Mouse (Mus musculus): ENCODE measurements around the gene Klhl9. TPM values are rescaled to one million over a fixed set of nuclear protein-coding genes. Genes with fewer than 3 reads are reported as not detected.
"Not testable (repeated sequence)": the region's sequence is repeated elsewhere in the genome, so short reads cannot be mapped to it uniquely, and the experiment has no call there.

The Klhl9 gene
- total RNA-seq (2014; rRNA removed) (140 TPM in 2 replicates), polyA plus RNA-seq (2015; fragmentation: Nextera tagmentation; extraction: Ambion mirVana) (73.1 and 78.8 TPM in 2 replicates)

DNA sequence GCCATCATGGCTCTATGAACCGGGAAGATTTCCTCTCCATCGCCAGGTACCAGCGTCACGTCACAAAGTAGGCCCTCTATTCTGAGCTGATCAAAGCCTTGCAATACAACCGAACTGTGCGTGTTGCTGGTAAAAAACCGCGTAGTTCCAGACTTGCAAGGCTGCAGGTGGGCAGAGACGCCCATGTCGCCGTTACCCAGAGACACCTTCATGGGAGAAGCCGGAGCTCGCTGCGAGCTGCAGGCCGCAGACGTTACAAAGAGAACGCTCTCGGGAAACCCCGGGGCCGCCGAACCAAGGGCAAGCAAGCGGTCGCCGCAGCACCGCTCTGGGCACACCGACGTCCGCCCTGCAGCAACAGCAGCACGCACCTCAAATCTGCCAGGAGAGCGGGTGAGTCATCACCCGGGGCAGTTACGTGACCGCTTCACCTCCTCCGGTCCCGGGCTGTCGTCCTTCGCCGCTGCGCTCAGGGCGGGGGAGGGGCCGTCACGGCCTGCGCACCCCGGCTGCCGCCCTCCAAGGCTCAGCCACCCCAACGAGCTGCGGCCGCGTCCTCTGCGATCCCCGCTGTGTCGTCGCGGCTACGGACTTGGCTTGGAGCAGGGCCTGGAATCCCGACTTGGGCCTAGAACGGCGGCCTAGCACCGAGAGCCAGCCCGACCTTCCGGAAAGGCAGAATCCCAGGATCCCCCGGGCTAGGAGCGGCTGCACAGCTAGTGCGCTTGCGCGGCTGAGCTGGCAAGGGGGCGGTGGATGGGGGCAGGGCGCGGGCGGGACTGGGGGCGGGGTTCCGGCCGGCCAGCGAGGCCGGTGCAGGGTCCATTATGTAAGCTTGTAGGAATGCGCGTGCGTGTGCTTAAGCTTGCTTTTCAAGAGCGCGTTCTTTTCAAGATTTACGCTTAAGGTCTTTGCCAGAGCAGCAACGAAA, at the start of gene Klhl9, which contains the start of gene Gm26566:
Klhl9 (minus strand) TSS at position 675 of the 931 bp plus-strand sequence.
Gm26566 (plus strand) TSS at position 15 of the 931 bp plus-strand sequence.
- Histone ChIP-seq H3K4me3 (ENCODE audit: low read length) (peak within 1 kb of the TSS; percentile 62), H3K27me3 (ENCODE audit: insufficient read depth, low read length) (no peaks in the 10 kb centered on the region), H3K27ac (peak within 1 kb of the TSS; percentile 97), H3K9me3 (ENCODE audit: low read length) (no peaks in the 10 kb centered on the region), H3K9ac (replicated peaks; ENCODE audit: low read length) (peak within 1 kb of the TSS; percentile 92), H3K36me3 (ENCODE audit: insufficient read depth, low read length) (peaks cover 6% of the 10 kb centered on the region), H3K4me1 (ENCODE audit: insufficient read depth, low read length) (peaks cover 19% of the 10 kb centered on the region), H3K4me2 (ENCODE audit: low read depth, low read length) (peak within 1 kb of the TSS; percentile 79)
- ATAC-seq (peak; percentile 99), DNase-seq (ENCODE audit: low spot score) (peak; percentile 97)
- no peak for TF ChIP-seq CTCF (IDR thresholded peaks at IDR 0.05; ENCODE audit: low read depth)
- under 1% methylated on average over 82 of the region's 82 CpGs for WGBS

GRCm38 (mm10) chr4:88763384-88764018, 41.2 kb upstream of the Klhl9 start:
- not testable (repeated sequence) for H3K27me3 ChIP-seq (ENCODE audit: insufficient read depth, low read length); ATAC-seq; H3K9me3 ChIP-seq (ENCODE audit: low read length); H3K27ac ChIP-seq; H3K36me3 ChIP-seq (ENCODE audit: insufficient read depth, low read length); H3K4me1 ChIP-seq (ENCODE audit: insufficient read depth, low read length); H3K9ac ChIP-seq (replicated peaks; ENCODE audit: low read length)
- Histone ChIP-seq H3K4me3 (ENCODE audit: low read length) (peak overlapping the region; percentile 25), H3K4me2 (ENCODE audit: low read depth, low read length) (peak overlapping the region; percentile 48; the same call in 1 of the 2 replicates)
- WGBS, result 4% methylated on average over 21 of the region's 42 CpGs
- peak; percentile 68 for TF ChIP-seq CTCF (IDR thresholded peaks at IDR 0.05; ENCODE audit: low read depth)
- peak; percentile 70 for DNase-seq (ENCODE audit: low spot score)

DNA sequence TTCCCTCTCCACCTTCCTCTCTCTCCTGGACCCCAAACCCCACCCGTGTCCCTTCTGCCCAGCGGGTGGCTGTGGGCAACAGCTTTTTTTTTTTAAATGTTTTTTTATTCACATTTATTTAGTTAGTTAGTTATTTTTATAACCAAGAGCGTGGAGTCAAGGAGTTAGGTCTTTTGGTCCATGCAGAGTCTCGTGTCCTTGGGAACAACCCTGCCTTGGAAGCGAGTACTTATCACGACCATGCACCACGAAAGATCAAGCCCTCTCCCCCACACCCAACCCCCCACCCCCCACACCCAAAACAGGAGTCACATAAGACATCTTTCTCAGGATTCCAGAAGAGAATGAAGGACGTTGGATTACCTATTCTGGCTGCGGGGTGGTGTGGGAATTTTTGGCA, 40.1 kb upstream of the Klhl9 start:
- not testable (repeated sequence) for H3K27me3 ChIP-seq (ENCODE audit: insufficient read depth, low read length); H3K9me3 ChIP-seq (ENCODE audit: low read length); H3K4me2 ChIP-seq (ENCODE audit: low read depth, low read length); H3K4me1 ChIP-seq (ENCODE audit: insufficient read depth, low read length); H3K36me3 ChIP-seq (ENCODE audit: insufficient read depth, low read length); H3K27ac ChIP-seq; H3K9ac ChIP-seq (replicated peaks; ENCODE audit: low read length); DNase-seq (ENCODE audit: low spot score); ATAC-seq; H3K4me3 ChIP-seq (ENCODE audit: low read length)
- 58% methylated on average over 9 of the region's 9 CpGs for WGBS

DNA sequence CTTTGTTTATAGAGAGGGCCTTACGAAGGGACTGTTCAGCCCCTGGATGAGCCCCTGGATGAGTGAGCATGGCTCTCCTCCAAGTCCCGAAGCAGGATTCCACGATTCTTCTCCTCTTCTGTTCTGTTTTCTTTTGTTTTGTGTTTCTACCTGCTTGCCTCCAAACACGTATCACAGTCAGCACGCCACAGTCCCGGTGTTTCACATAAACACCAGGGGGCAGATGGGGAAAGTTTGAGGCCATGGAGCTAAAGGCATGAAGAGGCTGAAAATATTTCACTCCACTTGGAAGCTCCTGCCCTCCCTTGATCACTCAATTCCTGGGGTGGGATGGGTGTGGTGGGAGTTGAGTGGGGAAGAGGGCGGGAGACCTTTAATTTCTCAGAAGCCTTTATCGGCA, 39.5 kb upstream of the Klhl9 start:
- not testable (repeated sequence) for H3K9ac ChIP-seq (replicated peaks; ENCODE audit: low read length); H3K36me3 ChIP-seq (ENCODE audit: insufficient read depth, low read length); H3K27me3 ChIP-seq (ENCODE audit: insufficient read depth, low read length); H3K27ac ChIP-seq; H3K9me3 ChIP-seq (ENCODE audit: low read length); H3K4me1 ChIP-seq (ENCODE audit: insufficient read depth, low read length); ATAC-seq; H3K4me3 ChIP-seq (ENCODE audit: low read length); DNase-seq (ENCODE audit: low spot score); H3K4me2 ChIP-seq (ENCODE audit: low read depth, low read length)
- WGBS, result 69% methylated on average over 6 of the region's 8 CpGs

DNA sequence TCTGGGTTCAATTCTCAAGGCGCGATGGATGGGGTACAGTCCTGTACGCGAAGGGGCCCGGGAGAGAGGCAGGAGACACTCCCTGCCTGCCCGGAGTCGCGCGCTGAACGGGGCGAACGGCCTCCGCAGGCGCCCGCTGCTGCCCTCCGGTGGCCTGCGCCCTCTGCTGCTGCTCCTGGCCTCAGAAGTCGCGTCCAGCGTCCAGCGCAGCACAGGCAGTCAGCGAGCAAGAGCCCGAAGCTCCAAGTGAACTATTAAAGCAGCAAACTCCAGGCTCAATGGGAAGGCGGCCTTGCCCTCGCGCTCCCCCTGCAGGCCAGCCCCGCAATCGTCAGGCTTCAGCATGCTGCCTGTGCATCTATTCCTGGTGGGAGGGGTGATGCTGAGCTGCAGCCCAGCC, 38.2 kb upstream of the Klhl9 start:
- not testable (repeated sequence) for H3K4me1 ChIP-seq (ENCODE audit: insufficient read depth, low read length); H3K27ac ChIP-seq; H3K27me3 ChIP-seq (ENCODE audit: insufficient read depth, low read length); H3K9me3 ChIP-seq (ENCODE audit: low read length); H3K36me3 ChIP-seq (ENCODE audit: insufficient read depth, low read length); H3K9ac ChIP-seq (replicated peaks; ENCODE audit: low read length); ATAC-seq
- H3K4me3 ChIP-seq (ENCODE audit: low read length), result peak overlapping the region; percentile 25
- H3K4me2 ChIP-seq (ENCODE audit: low read depth, low read length), result peak overlapping the region; percentile 50
- DNase-seq (ENCODE audit: low spot score), result peak; percentile 75
- 0% methylated on average over 21 of the region's 28 CpGs for WGBS
- TF ChIP-seq CTCF (IDR thresholded peaks at IDR 0.05; ENCODE audit: low read depth), result peak; percentile 66

GRCm38 (mm10) chr4:88759610-88760268, 37.5 kb upstream of the Klhl9 start, which contains the start of gene Gm13283:
TSS of gene Gm13283 (plus strand) at chr4:88760119.
- not testable (repeated sequence) for H3K36me3 ChIP-seq (ENCODE audit: insufficient read depth, low read length); H3K4me1 ChIP-seq (ENCODE audit: insufficient read depth, low read length); ATAC-seq; H3K9ac ChIP-seq (replicated peaks; ENCODE audit: low read length); H3K27me3 ChIP-seq (ENCODE audit: insufficient read depth, low read length); H3K9me3 ChIP-seq (ENCODE audit: low read length); DNase-seq (ENCODE audit: low spot score); H3K27ac ChIP-seq
- Histone ChIP-seq H3K4me3 (ENCODE audit: low read length) (peak within 1 kb of the TSS; percentile 25), H3K4me2 (ENCODE audit: low read depth, low read length) (peak within 1 kb of the TSS; percentile 50)
- WGBS, result 23% methylated on average over 6 of the region's 14 CpGs

GRCm38 (mm10) chr4:88758751-88759150, 36.5 kb upstream of the Klhl9 start:
- 89% methylated on average over 9 of the region's 9 CpGs for WGBS
- H3K27ac ChIP-seq; H3K4me1 ChIP-seq (ENCODE audit: insufficient read depth, low read length); H3K36me3 ChIP-seq (ENCODE audit: insufficient read depth, low read length); H3K4me3 ChIP-seq (ENCODE audit: low read length); H3K27me3 ChIP-seq (ENCODE audit: insufficient read depth, low read length); H3K9me3 ChIP-seq (ENCODE audit: low read length); H3K4me2 ChIP-seq (ENCODE audit: low read depth, low read length); H3K9ac ChIP-seq (replicated peaks; ENCODE audit: low read length); ATAC-seq; DNase-seq (ENCODE audit: low spot score): not testable (repeated sequence)

Data from hindbrain, postnatal 0 days (tissue).